Mouse (Mus musculus) liver, postnatal 0 days (tissue): ENCODE results near the gene Nectin2. TPM values are rescaled to one million over a fixed set of nuclear protein-coding genes. Genes with fewer than 3 reads are reported as not detected.

Experiments used
- ATAC-seq: fragments of 200-750 bp; cut with Nextera tagmentation; 2 replicates; pipeline ENCODE4 v1.8.0; 2017; ENCODE audit warnings: mild to moderate bottlenecking, moderate library complexity
- DNase-seq: peaks from one replicate; pipeline ENCODE4 v3.0.0-alpha.2; 2016
- H3K27ac ChIP-seq: fragments of 300-500 bp; sonication (generic); 2 replicates; pipeline ENCODE4 v1.5.1; 2014; ENCODE audit warnings: antibody characterized with exemption, moderate library complexity, mild to moderate bottlenecking, low read depth
- H3K27me3 ChIP-seq: fragments of 300-500 bp; sonication (generic); 2 replicates; pipeline ENCODE4 v1.6.1; 2014; ENCODE audit warnings: low read length, control low read depth, mixed read lengths; ENCODE audit not compliant: insufficient read depth
- H3K36me3 ChIP-seq: fragments of 300-500 bp; sonication (generic); replicated peaks from 2 replicates; pipeline ENCODE4 v1.6.1; 2014; ENCODE audit warnings: mild to moderate bottlenecking, control low read depth, low read length, moderate library complexity, mixed read lengths; ENCODE audit not compliant: insufficient read depth
- H3K4me1 ChIP-seq: fragments of 300-500 bp; sonication (generic); 2 replicates; pipeline ENCODE4 v1.6.1; 2014; ENCODE audit warnings: antibody characterized with exemption, mild to moderate bottlenecking, control low read depth; ENCODE audit not compliant: insufficient read depth
- H3K4me2 ChIP-seq: fragments of 300-500 bp; sonication (generic); 2 replicates; pipeline ENCODE4 v1.6.1; 2014; ENCODE audit warnings: low read depth, mild to moderate bottlenecking, low read length, moderate library complexity, mixed read lengths
- H3K4me3 ChIP-seq: fragments of 300-500 bp; sonication (generic); 2 replicates; pipeline ENCODE4 v1.5.1; 2014; ENCODE audit warnings: low read depth, low read length
- H3K9ac ChIP-seq: fragments of 300-500 bp; sonication (generic); replicated peaks from 2 replicates; pipeline ENCODE4 v1.6.1; 2014; ENCODE audit warnings: mild to moderate bottlenecking, moderate library complexity
- H3K9me3 ChIP-seq: fragments of 300-500 bp; sonication (generic); 2 replicates; pipeline ENCODE4 v1.6.1; 2016; ENCODE audit warnings: mild to moderate bottlenecking, control low read depth, low read length, mixed read lengths
- CTCF ChIP-seq: sonication (generic); IDR thresholded peaks from 2 replicates; pipeline ENCODE4 v1.5.1; 2016; ENCODE audit warnings: antibody characterized with exemption, low read depth
- EP300 ChIP-seq: IDR thresholded peaks from 2 replicates; pipeline ENCODE4 v1.6.1; 2016; ENCODE audit warnings: antibody characterized with exemption, low read depth, mild to moderate bottlenecking
- WGBS: fragments of 180-500 bp; shearing (Covaris S2); extraction: QIAGEN DNeasy Blood & Tissue Kit; methylation state at CpG from one replicate; pipeline ENCODE4 v1.1.7; 2014; ENCODE audit not compliant: insufficient replicate concordance; 5-methylcytosine and 5-hydroxymethylcytosine counted together
- polyA plus RNA-seq: library from polyadenylated mRNA; unstranded; fragments of >200 nt; fragmentation: Nextera tagmentation; extraction: Ambion mirVana; gene quantifications from 2 replicates; pipeline ENCODE4 v1.2.1, GENCODE M21; 2015

Gene Nectin2
- polyA plus RNA-seq, 1 experiment from 2014 or later = 51.0 TPM

DNA sequence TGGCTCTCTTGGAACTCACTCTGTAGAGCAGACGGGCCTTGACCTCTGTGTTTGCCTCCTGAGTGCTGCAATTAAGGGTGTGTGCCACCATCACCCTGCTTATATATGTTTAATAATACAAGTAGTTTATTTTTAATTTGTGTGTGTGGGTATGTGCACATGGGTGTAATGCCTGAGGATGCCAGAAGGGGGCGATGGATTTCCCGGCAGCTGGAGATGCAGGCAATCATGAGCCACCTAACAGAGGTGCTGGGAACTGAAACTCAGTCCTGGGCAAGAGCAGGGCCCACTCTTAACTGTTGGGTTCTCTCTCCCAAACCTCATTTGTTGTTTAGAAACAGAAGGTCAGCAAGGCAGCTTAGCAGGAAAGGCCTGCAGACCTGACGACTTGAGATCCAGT is 29.6 kb upstream of the Nectin2 start:
- 75% methylated on average over 4 of the region's 4 CpGs for WGBS
- no peak overlapping the region for H3K4me3 ChIP-seq
- DNase-seq (no peak), ATAC-seq (no peak)
- no peaks in the 10 kb centered on the region for H3K36me3 ChIP-seq
- H3K4me2 ChIP-seq = no peak overlapping the region
- TF ChIP-seq EP300 (no peak), CTCF (peak; percentile 41)
- no peaks in the 10 kb centered on the region for H3K27me3 ChIP-seq
- peaks cover 4% of the 10 kb centered on the region; the same call in 1 of the 2 replicates for H3K9me3 ChIP-seq
- H3K27ac ChIP-seq = no peak overlapping the region
- H3K4me1 ChIP-seq = peaks cover 3% of the 10 kb centered on the region
- no peak overlapping the region for H3K9ac ChIP-seq

DNA sequence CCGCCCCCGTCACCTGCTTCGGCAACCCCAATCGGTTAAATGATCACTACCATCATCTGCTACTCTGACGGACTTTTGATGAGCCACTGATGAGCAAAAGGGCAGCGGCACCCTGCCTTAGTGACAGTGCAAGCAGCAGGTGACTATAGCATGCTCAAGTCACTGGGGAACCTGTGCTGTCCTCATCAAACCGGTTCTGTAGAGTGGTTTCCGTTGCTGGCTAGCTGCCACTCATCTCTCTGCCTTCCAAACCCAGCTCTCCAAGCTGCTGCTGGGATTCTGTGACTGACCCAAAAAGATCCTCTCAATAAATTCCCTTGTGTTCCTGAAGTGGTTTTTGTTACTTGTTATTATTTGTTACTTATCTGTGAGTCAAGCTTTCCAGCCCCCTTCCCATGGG is 28.4 kb upstream of the Nectin2 start:
- Histone ChIP-seq H3K4me3 (no peak overlapping the region), H3K36me3 (no peaks in the 10 kb centered on the region), H3K4me2 (no peak overlapping the region), H3K27ac (no peak overlapping the region), H3K27me3 (no peaks in the 10 kb centered on the region), H3K9me3 (peaks cover 4% of the 10 kb centered on the region; the same call in 1 of the 2 replicates), H3K9ac (no peak overlapping the region), H3K4me1 (no peaks in the 10 kb centered on the region; the same call in 1 of the 2 replicates)
- no peak for TF ChIP-seq EP300
- TF ChIP-seq CTCF = no peak
- DNase-seq (no peak), ATAC-seq (no peak)
- WGBS = 77% methylated on average over 8 of the region's 8 CpGs

DNA sequence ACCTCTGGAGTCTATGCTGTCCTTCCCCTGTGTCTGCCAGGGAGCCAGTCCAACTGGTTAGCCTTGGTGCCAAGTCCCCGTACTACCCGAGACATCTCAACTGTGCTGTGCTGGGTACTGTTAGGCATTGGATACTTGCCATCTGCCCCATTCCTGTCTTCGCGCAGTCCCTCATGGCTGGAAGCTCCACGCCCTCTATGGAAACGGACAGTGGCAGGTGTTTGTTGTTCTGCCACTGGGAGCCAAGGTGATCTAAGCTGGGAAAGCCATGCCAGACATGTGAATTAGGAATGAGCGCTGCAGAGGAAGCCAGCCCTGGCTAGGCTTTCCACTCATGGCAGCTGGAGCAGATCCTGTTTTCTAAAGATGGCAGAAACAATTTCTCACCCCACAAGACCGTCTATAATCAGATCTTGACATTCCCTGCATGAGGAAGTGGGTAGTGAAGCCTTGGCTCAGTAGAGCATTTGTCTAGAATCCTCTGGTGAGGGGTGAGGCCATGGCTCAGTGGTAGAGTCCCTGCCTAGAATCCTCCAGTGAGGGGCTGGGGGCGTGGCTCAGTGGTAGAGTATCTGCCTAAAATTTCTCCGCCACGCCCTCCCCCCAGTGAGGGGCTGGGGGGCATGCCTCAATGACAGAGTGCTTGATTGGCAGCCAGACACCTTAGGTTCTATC is 26.9 kb upstream of the Nectin2 start:
- ATAC-seq (no peak), DNase-seq (no peak)
- H3K27me3 ChIP-seq = no peaks in the 10 kb centered on the region
- H3K4me2 ChIP-seq = no peak overlapping the region
- H3K27ac ChIP-seq = no peak overlapping the region
- peaks cover 4% of the 10 kb centered on the region; the same call in 1 of the 2 replicates for H3K9me3 ChIP-seq
- no peak overlapping the region for H3K9ac ChIP-seq
- no peak overlapping the region for H3K4me3 ChIP-seq
- TF ChIP-seq EP300 = no peak
- no peak for TF ChIP-seq CTCF
- 80% methylated on average over 11 of the region's 11 CpGs for WGBS
- H3K36me3 ChIP-seq = no peaks in the 10 kb centered on the region
- no peaks in the 10 kb centered on the region for H3K4me1 ChIP-seq

DNA sequence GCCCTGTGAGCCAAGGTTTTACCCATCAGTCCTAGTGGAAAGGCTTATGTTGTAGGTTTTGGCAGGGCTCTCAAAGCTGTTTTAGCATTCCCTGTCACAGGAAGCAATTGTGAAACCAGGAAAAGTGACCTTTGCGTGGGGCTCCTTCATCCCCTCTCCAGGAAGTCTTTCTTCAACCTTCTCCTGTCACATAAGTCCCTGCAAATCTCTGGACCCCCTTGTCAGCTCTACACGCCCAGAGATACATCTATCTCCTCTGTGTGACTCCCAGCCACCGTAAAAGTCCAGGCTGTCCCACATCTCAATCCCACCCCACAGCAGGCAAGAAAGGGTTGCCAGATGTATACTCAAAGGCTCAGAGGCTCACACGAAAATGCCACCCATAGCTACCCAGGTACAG is 21.4 kb upstream of the Nectin2 start:
- TF ChIP-seq EP300 = no peak
- TF ChIP-seq CTCF = no peak

DNA sequence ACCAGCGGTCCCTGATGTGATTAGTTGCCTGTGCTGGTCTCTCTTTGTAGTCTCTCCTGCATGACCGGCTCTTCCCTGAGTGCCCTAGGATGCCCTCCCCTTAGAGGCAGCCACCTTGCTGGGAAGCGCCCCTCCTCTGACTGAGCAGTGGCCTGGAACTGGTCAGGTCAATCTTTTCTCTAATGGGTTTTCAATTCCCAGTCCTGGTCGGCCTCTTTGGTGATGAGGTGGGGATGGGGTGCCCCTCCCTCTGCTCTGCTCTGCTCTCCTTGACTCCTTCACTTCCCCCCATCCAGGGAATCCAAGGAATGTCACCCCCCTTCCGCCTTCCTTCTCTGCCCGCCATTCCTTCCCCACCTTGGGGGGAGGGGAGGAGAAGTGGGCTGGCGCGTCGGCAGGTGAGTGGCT is 20.7 kb upstream of the Nectin2 start, which contains the start of gene Bcam:
Gene Bcam, minus strand, starts transcription at position 33 of the 408 bp plus-strand sequence.
- Histone ChIP-seq H3K36me3 (no peaks in the 10 kb centered on the region), H3K27me3 (peaks cover 20% of the 10 kb centered on the region), H3K4me2 (peak within 1 kb of the TSS; percentile 80), H3K4me1 (peaks cover 18% of the 10 kb centered on the region), H3K9me3 (no peaks in the 10 kb centered on the region), H3K4me3 (peak within 1 kb of the TSS; percentile 46), H3K27ac (no peak within 1 kb of the TSS), H3K9ac (peak within 1 kb of the TSS; percentile 58)
- no peak for TF ChIP-seq EP300
- no peak for TF ChIP-seq CTCF
- DNase-seq (no peak), ATAC-seq (no peak)
- 10% methylated on average over 9 of the region's 9 CpGs for WGBS

More for the DNA sequence above, 21.4 kb upstream of the Nectin2 start:
- no peak overlapping the region for H3K27ac ChIP-seq
- H3K4me3 ChIP-seq = no peak overlapping the region
- no peaks in the 10 kb centered on the region for H3K36me3 ChIP-seq
- ATAC-seq (no peak), DNase-seq (no peak)
- peaks cover 20% of the 10 kb centered on the region for H3K27me3 ChIP-seq
- peaks cover 18% of the 10 kb centered on the region for H3K4me1 ChIP-seq
- no peak overlapping the region for H3K9ac ChIP-seq
- WGBS = 51% methylated on average over 4 of the region's 4 CpGs
- no peaks in the 10 kb centered on the region for H3K9me3 ChIP-seq
- no peak overlapping the region for H3K4me2 ChIP-seq

DNA sequence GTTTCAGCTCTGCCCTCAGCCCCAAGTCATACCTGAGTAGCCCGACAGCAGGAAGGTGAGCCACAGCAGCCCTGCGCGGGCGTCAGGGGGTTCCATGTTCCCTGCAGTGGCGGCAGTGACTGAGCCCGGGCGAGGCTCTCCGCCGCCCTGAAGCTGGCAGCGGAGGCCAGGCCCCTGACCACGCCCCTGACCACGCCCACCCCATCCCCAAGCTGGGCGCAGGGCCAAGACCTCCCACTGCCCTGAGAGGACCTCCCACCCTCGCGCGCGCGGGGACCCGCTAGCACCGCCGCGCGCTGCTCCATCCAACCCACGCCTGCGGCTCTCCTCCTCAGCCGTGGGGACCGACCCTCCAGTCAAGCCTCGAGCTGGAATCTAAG is 20.1 kb upstream of the Nectin2 start:
- peaks cover 18% of the 10 kb centered on the region for H3K4me1 ChIP-seq
- H3K36me3 ChIP-seq = no peaks in the 10 kb centered on the region
- TF ChIP-seq EP300 (no peak), CTCF (no peak)
- DNase-seq (peak; percentile 81), ATAC-seq (peak; percentile 68; the same call in 1 of the 2 replicates)
- no peak overlapping the region for H3K27ac ChIP-seq
- H3K9ac ChIP-seq = peak overlapping the region; percentile 58
- no peaks in the 10 kb centered on the region for H3K9me3 ChIP-seq
- H3K4me3 ChIP-seq = peak overlapping the region; percentile 46
- H3K27me3 ChIP-seq = peaks cover 20% of the 10 kb centered on the region
- H3K4me2 ChIP-seq = peak overlapping the region; percentile 80
- 2% methylated on average over 26 of the region's 28 CpGs for WGBS
